Mouse (Mus musculus) cerebellum, postnatal 14 days (tissue): ENCODE data around the gene Sat2.

Experiments used
- DNase-seq, 2 experiments: peaks; one replicate each; pipeline ENCODE4 v3.0.0; 2021; ENCODE audit warnings: mixed read lengths in 2 of 2

Gene Sat2

GRCm38 (mm10) chr11:69633128-69633866 is 11.5 kb downstream of the Sat2 start:
- no peak for DNase-seq

DNA sequence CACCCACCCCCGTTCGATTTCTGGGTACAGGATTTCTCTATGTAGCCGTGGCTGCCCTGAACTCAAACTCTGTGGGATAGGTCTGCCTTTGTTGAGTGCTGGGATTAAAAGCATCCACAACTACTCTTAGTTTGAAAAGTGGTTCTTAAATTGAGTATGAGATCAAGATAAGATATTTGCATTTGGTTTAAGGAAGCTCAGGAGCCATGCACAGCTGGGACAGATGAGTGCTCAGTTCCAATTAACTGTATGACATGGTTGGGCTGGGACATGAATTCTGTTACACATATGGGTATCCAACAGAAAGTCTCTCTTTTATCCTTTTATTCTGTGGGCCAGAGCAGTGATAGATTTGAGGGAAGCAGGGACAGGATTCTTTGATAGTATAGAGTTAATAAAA is 13.6 kb downstream of the Sat2 start:
- no peak for DNase-seq

GRCm38 (mm10) chr11:69645860-69646259 is 24.0 kb downstream of the Sat2 start:
- DNase-seq, result no peak

GRCm38 (mm10) chr11:69653399-69653798 is 31.6 kb downstream of the Sat2 start:
- DNase-seq, result no peak

- DNase-seq, result no peak
Measured at GRCm38 (mm10) chr11:69654760-69655159, 32.9 kb downstream of the Sat2 start.

DNA sequence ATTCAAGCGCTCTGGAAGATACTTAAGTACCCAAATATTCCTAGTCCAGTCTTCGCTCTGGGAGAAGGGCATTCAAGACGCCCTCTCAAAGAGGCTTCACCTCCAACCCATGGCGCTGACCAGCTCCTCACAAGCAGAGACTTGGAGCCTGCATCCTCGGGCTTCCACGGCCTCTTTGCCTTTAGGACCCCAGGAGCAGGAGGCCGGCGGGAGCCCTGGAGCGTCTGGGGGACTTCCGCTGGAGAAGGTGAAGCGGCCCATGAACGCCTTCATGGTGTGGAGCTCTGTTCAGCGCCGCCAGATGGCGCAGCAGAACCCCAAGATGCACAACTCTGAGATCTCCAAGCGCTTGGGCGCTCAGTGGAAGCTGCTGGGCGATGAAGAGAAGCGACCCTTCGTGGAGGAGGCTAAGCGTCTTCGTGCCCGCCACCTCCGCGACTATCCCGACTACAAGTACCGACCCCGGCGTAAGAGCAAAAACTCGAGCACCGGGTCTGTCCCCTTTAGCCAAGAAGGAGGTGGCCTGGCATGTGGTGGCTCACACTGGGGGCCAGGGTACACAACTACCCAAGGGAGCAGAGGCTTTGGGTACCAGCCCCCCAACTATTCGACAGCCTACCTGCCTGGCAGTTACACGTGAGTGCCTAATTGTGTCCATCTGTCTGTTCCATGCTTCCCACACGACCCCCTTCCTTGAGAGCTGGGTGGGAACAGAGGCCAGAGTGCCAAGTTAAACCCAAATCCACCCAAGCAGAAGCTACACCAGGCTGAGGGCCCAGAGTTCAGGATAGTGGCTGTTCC is 33.6 kb downstream of the Sat2 start, which contains the start of gene Sox15:
Sox15 (plus strand) TSS at position 51 of the 801 bp plus-strand sequence.
- peak; percentile 82 to 85 for DNase-seq

DNA sequence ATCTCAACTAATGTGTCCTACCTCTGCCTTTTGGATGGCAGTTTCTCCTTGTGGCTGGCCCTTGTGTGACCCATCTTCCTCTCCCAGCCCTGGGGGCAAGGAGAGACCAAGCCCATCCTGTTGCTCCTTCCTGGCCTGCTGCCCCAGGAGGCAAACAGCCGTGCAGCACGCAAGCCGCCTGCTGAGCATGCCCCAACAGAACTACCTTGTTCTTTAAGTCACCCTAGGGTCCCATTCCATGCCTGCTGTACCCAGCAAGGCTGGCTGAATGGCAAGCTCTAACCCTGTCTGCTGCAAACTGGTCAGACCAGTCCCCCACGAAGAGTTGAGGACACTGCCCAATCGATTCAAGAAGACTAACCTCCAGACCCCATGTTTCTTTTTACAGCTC is 34.2 kb downstream of the Sat2 start:
- no peak for DNase-seq

- DNase-seq, result peak; percentile 69 to 76
Measured at GRCm38 (mm10) chr11:69656617-69657461, 35.0 kb downstream of the Sat2 start.

DNA sequence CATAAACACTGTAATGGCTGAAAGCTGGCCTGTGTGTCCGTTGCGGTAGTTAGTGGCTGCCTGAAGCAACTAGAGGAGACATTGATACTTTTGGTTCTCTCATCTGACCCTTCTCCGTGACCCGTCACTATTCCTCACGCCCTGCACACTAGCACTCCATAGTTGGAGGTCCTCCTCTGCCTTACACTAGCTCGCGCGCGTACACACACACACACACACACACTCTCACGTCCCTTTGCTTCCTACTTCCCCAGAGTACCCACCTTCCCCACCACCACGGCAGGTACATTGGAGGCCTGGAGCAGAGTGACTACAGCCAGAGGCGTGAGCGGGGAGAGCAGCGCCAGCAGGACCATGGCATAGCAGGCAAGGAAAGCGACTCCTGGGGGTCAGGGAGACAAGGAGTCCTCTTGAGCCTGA is 35.6 kb downstream of the Sat2 start:
- DNase-seq, result no peak

- peak in 1 of 2 experiments; percentile 43 for DNase-seq
Measured at GRCm38 (mm10) chr11:69661221-69661881, 39.5 kb downstream of the Sat2 start.

DNA sequence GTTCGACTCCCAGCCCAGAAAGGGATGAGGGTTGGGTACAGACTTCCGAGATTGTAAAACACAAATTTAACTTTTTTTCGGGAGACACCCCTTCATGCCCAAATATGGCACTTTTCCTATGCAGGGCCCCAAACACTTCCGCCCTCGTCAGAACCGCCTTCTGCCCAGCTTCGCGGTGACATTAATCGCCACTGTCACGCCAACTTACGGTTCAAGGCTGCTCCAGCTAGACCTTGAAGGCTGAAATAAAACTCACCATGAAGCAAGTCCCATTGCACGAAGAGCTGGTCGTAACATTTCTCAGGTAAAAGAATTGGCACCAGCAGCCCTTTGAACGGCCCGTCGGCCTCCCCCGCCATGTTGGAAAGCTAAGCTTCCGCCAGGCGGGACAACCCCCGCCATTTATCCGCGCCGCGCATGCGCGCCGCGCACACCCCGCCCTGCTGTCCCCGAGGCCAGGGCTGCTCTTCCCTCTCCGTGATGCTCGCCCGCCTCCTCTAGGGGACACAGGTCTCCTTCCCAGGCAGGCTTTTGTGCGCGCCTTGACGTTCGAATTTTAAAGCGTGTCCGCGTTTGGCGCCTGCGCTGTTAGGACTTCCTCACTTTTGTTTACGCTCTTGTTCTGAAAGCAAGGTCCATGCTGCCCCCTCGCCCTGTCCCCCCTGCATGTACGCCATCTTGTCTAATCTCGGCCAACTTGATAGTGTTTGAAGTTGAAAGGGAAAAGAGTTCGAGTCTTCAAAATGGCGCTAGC is 40.6 kb downstream of the Sat2 start, which contains the start of gene Mpdu1:
Mpdu1 (minus strand) TSS at position 430 of the 754 bp plus-strand sequence.
- peak; percentile 95 for DNase-seq

DNA sequence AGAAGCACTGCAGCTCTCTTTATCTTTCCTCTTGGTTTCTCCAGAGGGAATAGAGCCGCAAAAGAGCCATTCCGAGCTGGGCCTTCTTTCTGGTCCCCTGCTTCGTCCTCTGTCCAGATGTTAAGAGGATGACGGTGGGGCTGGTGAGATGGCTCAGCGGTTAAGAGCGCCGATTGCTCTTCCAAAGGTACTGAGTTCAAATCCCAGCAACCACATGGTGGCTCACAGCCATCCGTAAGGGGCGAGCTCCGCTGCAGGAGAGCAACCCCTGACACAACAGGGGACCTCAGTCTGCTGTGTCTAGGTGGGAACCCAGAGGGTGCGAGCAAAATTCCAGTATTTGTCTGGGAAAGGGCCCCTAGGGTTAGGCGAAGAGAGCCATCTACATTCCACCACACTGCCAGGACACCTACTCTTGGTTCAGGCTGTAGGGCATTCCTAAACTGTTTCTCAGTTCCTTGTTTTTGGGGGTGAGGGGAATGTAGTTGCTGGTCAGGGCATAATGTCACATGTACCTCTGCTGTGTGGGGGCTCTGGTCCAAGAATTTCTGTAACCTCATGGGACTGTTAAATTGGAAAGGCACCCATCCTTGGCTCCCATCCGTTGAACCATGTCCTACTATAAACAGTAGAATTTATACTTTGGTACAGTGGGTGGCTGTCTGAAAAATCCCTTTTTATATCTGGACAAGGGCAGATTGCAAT is 41.3 kb downstream of the Sat2 start:
- DNase-seq, result peak in 1 of 2 experiments; percentile 50

- DNase-seq, result no peak
Measured at GRCm38 (mm10) chr11:69663795-69664194, 42.0 kb downstream of the Sat2 start.

DNA sequence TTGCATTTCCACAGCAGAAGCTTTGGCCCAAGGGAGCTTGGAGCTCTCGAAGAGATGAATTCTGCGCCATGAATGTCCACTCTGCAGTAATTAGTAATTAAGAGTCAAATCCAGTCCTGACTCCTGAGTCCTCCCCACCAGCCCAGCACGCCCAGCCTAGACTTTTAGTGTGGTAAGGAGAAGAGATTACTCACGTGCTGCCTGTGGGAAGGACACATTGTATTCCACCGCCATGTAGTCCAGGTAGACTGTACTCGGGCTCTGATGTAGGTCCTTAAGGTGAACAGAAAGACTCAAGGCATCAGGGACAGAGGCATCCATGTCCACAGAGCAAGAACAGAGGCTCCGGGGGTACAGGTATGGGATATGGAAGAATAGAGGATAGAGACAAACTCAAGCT is 43.0 kb downstream of the Sat2 start:
- no peak for DNase-seq

DNA sequence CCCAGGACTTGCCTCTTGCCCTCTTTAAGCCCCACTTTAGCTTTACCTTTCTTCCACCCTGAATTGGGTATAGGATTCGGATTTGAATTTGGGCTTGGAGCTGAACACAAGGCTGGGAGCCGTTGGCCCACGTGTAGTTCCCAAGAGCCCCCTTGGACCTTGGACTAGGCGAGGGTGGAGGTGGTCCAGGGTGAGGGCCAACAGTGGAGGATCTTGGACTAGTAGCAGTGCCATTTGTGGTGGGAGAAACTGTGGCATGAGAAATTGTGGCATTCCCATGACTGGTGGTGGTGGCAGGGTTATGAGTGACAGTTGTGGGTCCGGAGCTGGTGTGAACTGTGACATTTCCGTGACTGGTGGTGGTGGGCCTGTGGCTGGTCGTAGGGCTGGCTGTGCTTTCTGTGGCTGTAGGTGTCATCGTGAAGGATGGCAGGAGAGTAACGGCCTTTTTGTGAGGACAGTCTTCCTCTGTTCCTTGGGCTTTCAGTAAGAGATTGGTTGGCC is 43.7 kb downstream of the Sat2 start:
- DNase-seq, result no peak

DNA sequence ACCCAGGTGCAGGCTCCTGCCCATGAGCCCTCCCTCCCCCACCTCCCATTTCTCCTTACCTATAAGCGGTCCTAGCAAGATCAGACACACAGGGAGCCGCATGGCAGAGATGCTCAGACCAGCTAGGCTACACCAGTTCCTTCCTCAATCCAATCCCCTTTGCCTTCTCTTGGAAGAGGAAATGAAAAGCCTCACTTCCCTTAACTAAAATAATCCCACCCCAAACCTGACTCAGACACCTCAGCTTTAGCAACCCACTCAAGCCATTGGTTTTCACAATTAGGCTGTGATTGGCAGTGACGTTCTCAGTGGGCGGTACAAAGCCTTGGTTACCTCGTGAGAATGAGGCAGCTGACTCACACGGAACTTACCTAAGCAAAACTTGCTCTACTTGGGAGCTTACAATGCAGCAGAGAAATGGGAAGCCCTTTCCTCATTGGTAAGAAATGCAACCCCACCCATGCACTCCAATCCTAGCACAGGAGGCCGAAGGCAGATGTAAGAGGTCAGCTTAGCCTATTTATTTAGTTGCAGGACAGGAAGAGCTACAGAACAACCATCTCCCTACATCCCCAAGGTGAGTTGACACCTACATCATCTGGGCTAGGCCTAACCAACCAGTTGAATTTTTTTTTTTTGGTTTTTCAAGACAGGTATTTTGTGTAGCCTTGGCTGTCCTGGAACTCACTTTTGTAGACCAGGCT is 44.3 kb downstream of the Sat2 start, which contains the start of gene Cd68:
Cd68 (minus strand) TSS at position 193 of the 704 bp plus-strand sequence.
- DNase-seq, result no peak

- DNase-seq, result no peak
Measured at GRCm38 (mm10) chr11:69666665-69667005, 44.8 kb downstream of the Sat2 start.

- peak; percentile 97 to 98 for DNase-seq
Measured at GRCm38 (mm10) chr11:69670786-69671725, 49.2 kb downstream of the Sat2 start.

DNA sequence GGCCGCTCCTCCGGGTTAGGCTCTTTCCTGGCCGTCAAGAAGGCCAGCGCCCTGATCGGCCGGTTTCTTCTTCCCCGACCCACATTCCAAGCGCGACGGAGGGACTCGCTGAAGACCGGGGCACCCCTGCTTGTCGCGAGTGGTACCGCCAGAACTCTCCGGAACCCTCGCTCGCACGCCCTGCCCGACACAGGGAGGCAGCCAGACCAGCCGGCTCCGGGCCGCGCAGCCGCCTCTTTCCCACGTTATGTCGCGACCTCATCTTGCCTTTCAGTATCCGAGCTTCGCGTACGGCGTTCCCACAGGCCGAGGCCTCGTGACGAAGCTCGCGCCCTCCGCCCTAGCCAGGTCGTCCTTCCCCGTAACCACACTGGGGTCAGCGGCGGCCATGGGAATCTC is 49.9 kb downstream of the Sat2 start:
- DNase-seq, result no peak
